Mouse (Mus musculus): ENCODE data around the gene Pcsk6. TPM values are rescaled to one million over a fixed set of nuclear protein-coding genes. Genes with fewer than 3 reads are reported as not detected.

Gene Pcsk6
- polyA plus RNA-seq, 1 experiment = 1.6 TPM

DNA sequence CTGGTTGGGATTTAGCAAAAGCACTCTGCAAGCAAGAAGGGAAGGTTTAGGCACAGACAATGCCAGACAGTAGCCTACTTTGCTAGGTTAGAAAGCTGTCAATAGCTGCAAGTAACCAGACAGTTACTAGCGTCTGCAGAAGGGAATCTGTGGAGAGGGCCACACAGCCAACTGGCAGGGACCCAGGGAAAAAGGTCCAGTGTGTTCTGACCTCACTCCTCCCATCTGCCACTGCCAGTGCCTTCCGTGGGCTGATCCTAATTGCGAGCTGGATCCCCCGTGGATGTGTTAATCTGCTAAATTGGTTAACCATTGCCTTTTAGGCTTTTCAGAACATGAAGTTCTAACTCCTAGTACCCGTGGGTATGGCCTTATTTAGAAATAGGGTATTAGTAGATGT, 232.6 kb downstream of the Pcsk6 start:
- H3K36me3 ChIP-seq (ENCODE audit: control insufficient read depth, insufficient read depth, low read length) = peaks cover 15% of the 10 kb centered on the region
- no peak overlapping the region for H3K27ac ChIP-seq (ENCODE audit: insufficient read depth, low read length)
- 82% methylated on average over 5 of the region's 5 CpGs for WGBS
- no peaks in the 10 kb centered on the region for H3K27me3 ChIP-seq (ENCODE audit: control insufficient read depth, insufficient read depth, low read length)
- no peaks in the 10 kb centered on the region for H3K4me1 ChIP-seq (ENCODE audit: control insufficient read depth, insufficient read depth, insufficient read length)
- DNase-seq (ENCODE audit: low read depth in 1 of 2, low spot score in 2 of 2) = no peak
- no peak for TF ChIP-seq POLR2A (IDR thresholded peaks at IDR 0.05; ENCODE audit: low read depth, low read length)
- TF ChIP-seq CTCF (IDR thresholded peaks at IDR 0.05; ENCODE audit: extremely low read depth, insufficient read depth, insufficient read length, insufficient replicate concordance) = no peak
- H3K4me3 ChIP-seq (ENCODE audit: extremely low read depth, insufficient read depth, insufficient read length) = no peak overlapping the region

DNA sequence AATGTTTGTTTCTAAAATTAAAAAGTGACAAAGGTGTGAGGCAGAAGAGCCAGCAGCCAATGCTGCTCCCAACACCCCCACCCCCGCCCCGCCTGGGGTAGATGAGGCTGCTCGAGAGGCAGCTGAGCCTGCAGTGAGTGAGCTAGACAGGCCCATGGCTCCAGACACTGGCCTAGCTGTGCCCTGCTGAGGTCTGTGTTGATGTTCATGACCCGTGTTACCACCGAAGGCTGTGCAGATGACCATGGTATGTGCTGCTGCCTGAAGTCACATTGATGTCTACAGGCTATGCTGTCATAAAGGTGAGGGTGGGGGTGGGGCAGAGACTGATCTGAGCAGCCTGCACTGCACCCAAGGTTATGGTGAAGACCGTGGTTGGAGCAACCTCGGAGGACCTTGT, 237.3 kb downstream of the Pcsk6 start:
- Histone ChIP-seq H3K4me1 (ENCODE audit: control insufficient read depth, insufficient read depth, insufficient read length) (no peaks in the 10 kb centered on the region), H3K27me3 (ENCODE audit: control insufficient read depth, insufficient read depth, low read length) (no peaks in the 10 kb centered on the region), H3K36me3 (ENCODE audit: control insufficient read depth, insufficient read depth, low read length) (no peaks in the 10 kb centered on the region), H3K4me3 (ENCODE audit: extremely low read depth, insufficient read depth, insufficient read length) (no peak overlapping the region), H3K27ac (ENCODE audit: insufficient read depth, low read length) (no peak overlapping the region)
- no peak for DNase-seq (ENCODE audit: low read depth in 1 of 2, low spot score in 2 of 2)
- 84% methylated on average over 7 of the region's 7 CpGs for WGBS
- no peak for TF ChIP-seq CTCF (IDR thresholded peaks at IDR 0.05; ENCODE audit: extremely low read depth, insufficient read depth, insufficient read length, insufficient replicate concordance)

Other genes starting within 250 kb of the Pcsk6 start
- gene Tarsl2, start 216.8 kb upstream of the Pcsk6 start, polyA plus RNA-seq (2012; rRNA removed) = 2.0 and 4.3 TPM in 2 replicates
- gene Tm2d3, start 170.6 kb upstream of the Pcsk6 start, polyA plus RNA-seq (2012; rRNA removed) = 46.4 and 82.0 TPM in 2 replicates
- not detected in 2 replicates for gene Gm45213, start 181.9 kb downstream of the Pcsk6 start, polyA plus RNA-seq (2012; rRNA removed)
- gene Snrpa1, start 197.3 kb downstream of the Pcsk6 start, polyA plus RNA-seq (2012; rRNA removed) = 7.2 and 9.1 TPM in 2 replicates
- gene Selenos, start 217.9 kb downstream of the Pcsk6 start, polyA plus RNA-seq (2012; rRNA removed) = 63.7 and 81.9 TPM in 2 replicates
- gene Chsy1, start 247.8 kb downstream of the Pcsk6 start, polyA plus RNA-seq (2012; rRNA removed) = 9.0 and 12.9 TPM in 2 replicates